Mouse (Mus musculus) layer of hippocampus, adult 9-11 months (tissue): Measurements from ENCODE around the gene Espnl.

ENCODE experiments used
- DNase-seq: peaks from one replicate; pipeline ENCODE4 v3.0.0; 2022

Gene Espnl

GRCm38 (mm10) chr1:91390369-91390768, 68.5 kb downstream of the Espnl start:
- DNase-seq: no peak

GRCm38 (mm10) chr1:91397927-91398259, 76.0 kb downstream of the Espnl start:
- no peak for DNase-seq
